Mouse (Mus musculus): ENCODE data around the gene Pet100. TPM values are rescaled to one million over a fixed set of nuclear protein-coding genes. Genes with fewer than 3 reads are reported as not detected.

The Pet100 gene
- polyA plus RNA-seq, 1 experiment from 2014 or later = 85.7 TPM

- H3K27me3 ChIP-seq = no peaks in the 10 kb centered on the region
- in situ Hi-C loops (cut with MboI; ENCODE audit: low pct_unique_long_range_greater_than_20kb) = loop anchor here (5.0 to 10.0 kb wide), 4 partner anchors 45 to 317 kb away; partner anchors contain the start of genes A430078G23Rik and Pcp2
- no peak for DNase-seq (ENCODE audit: low read depth, low spot score)
- POLR2A ChIA-PET = interaction anchor here (1.0 to 1.9 kb wide), 3 partner anchors 51 to 163 kb away, joined by 3 to 4 read pairs (median 3); partner anchors contain the start of genes Pet100 and Xab2
- peak; percentile 93 for TF ChIP-seq CTCF (IDR thresholded peaks at IDR 0.05)
- CTCF ChIA-PET = interaction anchor here (0.7 to 4.4 kb wide), 23 partner anchors 9 to 208 kb away, joined by 3 to 41 read pairs (median 4); partner anchors contain the start of genes C330021F23Rik, Camsap3, Pet100 and Retn
- peak; percentile 52 for ATAC-seq
Measured at GRCm38 (mm10) chr8:3671980-3672491, 50.7 kb downstream of the Pet100 start, which contains the start of gene Fcor. TSS of gene Fcor (minus strand) at chr8:3672362.

- no peak for ATAC-seq
- no peak for DNase-seq (ENCODE audit: low read depth, low spot score)
- ChIA-PET CTCF (interaction anchor here (0.9 to 3.4 kb wide), 6 partner anchors 9 to 123 kb away, joined by 3 to 20 read pairs (median 4); partner anchors contain the start of gene Mcemp1), POLR2A (interaction anchor here (0.6 kb wide), 1 partner anchor 30 kb away, joined by 3 read pairs; no protein-coding TSS in a partner anchor)
- TF ChIP-seq CTCF (IDR thresholded peaks at IDR 0.05) = no peak
- in situ Hi-C loops (cut with MboI; ENCODE audit: low pct_unique_long_range_greater_than_20kb) = loop anchor here (5.0 to 10.0 kb wide), 5 partner anchors 47 to 320 kb away; partner anchors contain the start of genes A430078G23Rik, Pcp2 and Pex11g
- no peaks in the 10 kb centered on the region for H3K27me3 ChIP-seq
Measured at GRCm38 (mm10) chr8:3674671-3675070, 53.3 kb downstream of the Pet100 start.

Other genes starting within 250 kb of the Pet100 start
- gene Arhgef18, start 228.5 kb upstream of the Pet100 start, polyA plus RNA-seq (2021) = 37.0 TPM
- gene Pex11g, start 153.9 kb upstream of the Pet100 start, polyA plus RNA-seq (2021) = 12.0 TPM
- not detected for gene Tex45, start 150.7 kb upstream of the Pet100 start, polyA plus RNA-seq (2021)
- 45.2 TPM for gene Zfp358, start 128.4 kb upstream of the Pet100 start, polyA plus RNA-seq (2021)
- 85.9 TPM for gene Mcoln1, start 121.1 kb upstream of the Pet100 start, polyA plus RNA-seq (2021)
- 83.0 TPM for gene Pnpla6, start 106.2 kb upstream of the Pet100 start, polyA plus RNA-seq (2021)
- 3.3 TPM for gene C330021F23Rik, start 53.6 kb upstream of the Pet100 start, polyA plus RNA-seq (2021)
- 18.5 TPM for gene Camsap3, start 34.3 kb upstream of the Pet100 start, polyA plus RNA-seq (2021)
- 48.4 TPM for gene Xab2, start 232 bp upstream of the Pet100 start, polyA plus RNA-seq (2021)
- not detected for gene Pcp2, start 4.0 kb downstream of the Pet100 start, polyA plus RNA-seq (2021)
- 156 TPM for gene Stxbp2, start 9.4 kb downstream of the Pet100 start, polyA plus RNA-seq (2021)
- gene Retn, start 34.2 kb downstream of the Pet100 start, polyA plus RNA-seq (2021) = 0.24 TPM
- gene Mcemp1, start 44.2 kb downstream of the Pet100 start, polyA plus RNA-seq (2021) = not detected
- gene Fcor, start 50.8 kb downstream of the Pet100 start, polyA plus RNA-seq (2021) = 4.6 TPM
- 24.8 TPM for gene Trappc5, start 54.8 kb downstream of the Pet100 start, polyA plus RNA-seq (2021)
- 0.09 TPM for gene Fcer2a, start 72.6 kb downstream of the Pet100 start, polyA plus RNA-seq (2021)
- gene Clec4g, start 99.1 kb downstream of the Pet100 start, polyA plus RNA-seq (2021) = not detected
- gene Cd209a, start 127.4 kb downstream of the Pet100 start, polyA plus RNA-seq (2021) = not detected
- not detected for gene Cd209e, start 232.8 kb downstream of the Pet100 start, polyA plus RNA-seq (2021)

All from Patski (cell line).